ENCODE assay signal across 8 mouse cellular contexts in genomic region chr11:81152460-81153160, GRCm38 (mm10).
DNase-seq lines count a peak whose midpoint lies in the region; ATAC-seq lines count a peak whose summit lies in the region.

No protein-coding gene starts in this region.

- H3K9ac ChIP-seq in liver, embryonic 13.5 days: no peak overlapping the region

- WGBS in liver, embryonic 13.5 days (ENCODE audit: insufficient replicate concordance): under 1% methylated on average over 51 of the region's 55 CpGs

- H3K9me3 ChIP-seq in liver, embryonic 13.5 days (replicated peaks): no peaks in the 10 kb centered on the region

- H3K4me2 ChIP-seq in liver, embryonic 13.5 days: peak overlapping the region; percentile 63

- peak overlapping the region; percentile 43 for H3K4me3 ChIP-seq in liver, embryonic 13.5 days (replicated peaks)

- 0 out of 2 replicates have a peak, but pooled peaks cover 8% of the 10 kb centered on the region for H3K4me1 ChIP-seq in liver, embryonic 13.5 days (replicated peaks)

- peak; percentile 71 for DNase-seq in layer of hippocampus, adult 11-12 months (ENCODE audit: low spot score)
- no peak for DNase-seq in layer of hippocampus, adult 9-10 months (ENCODE audit: low spot score)
- peak; percentile 64 for DNase-seq in cerebellum, adult 9-11 months
- DNase-seq in frontal cortex, postnatal 10 days (ENCODE audit: low spot score in 2 of 2): peak; percentile 69 to 76
- DNase-seq in kidney, postnatal 10 days: peak; percentile 68
- DNase-seq in liver, embryonic 13.5 days: no peak
- peak; percentile 82 for DNase-seq in right cerebral cortex, postnatal 25 days
- DNase-seq in thymus, adult 18-20 months: no peak

- no peak for ATAC-seq in liver, embryonic 13.5 days (ENCODE audit: low read depth)

- H3K36me3 ChIP-seq in liver, embryonic 13.5 days: no peaks in the 10 kb centered on the region

- no peak overlapping the region for H3K27ac ChIP-seq in liver, embryonic 13.5 days

- peaks cover 70% of the 10 kb centered on the region for H3K27me3 ChIP-seq in liver, embryonic 13.5 days

Comparison
In these comparisons a context has a peak if more than half of its experiments do, and no peak if none do; other contexts are left out.
1. DNase-seq: peak in layer of hippocampus, adult 11-12 months (single experiment), cerebellum, adult 9-11 months (single experiment), frontal cortex, postnatal 10 days (2 of 2), kidney, postnatal 10 days (single experiment) and right cerebral cortex, postnatal 25 days (single experiment); none in layer of hippocampus, adult 9-10 months (single experiment), liver, embryonic 13.5 days (single experiment) and thymus, adult 18-20 months (0 of 2).